Mouse (Mus musculus): ENCODE data around the gene Retn. TPM values are rescaled to one million over a fixed set of nuclear protein-coding genes. Genes with fewer than 3 reads are reported as not detected.
A peak's percentile ranks its signal among the peaks of the same experiment; 100 is the strongest.

The Retn gene
- polyA plus RNA-seq, 1 experiment, result 47.2 TPM

GRCm38 (mm10) chr8:3685422-3685821 is 29.9 kb downstream of the Retn start:
- Histone ChIP-seq H3K4me3 (ENCODE audit: insufficient read depth, low read depth, low read length) (no peak overlapping the region), H3K36me3 (ENCODE audit: control insufficient read depth, insufficient read depth, low read length) (no peaks in the 10 kb centered on the region), H3K27me3 (replicated peaks; ENCODE audit: control insufficient read depth, insufficient read depth, low read length) (no peaks in the 10 kb centered on the region), H3K4me1 (ENCODE audit: control insufficient read depth, insufficient read depth, low read length) (no peaks in the 10 kb centered on the region), H3K27ac (ENCODE audit: insufficient read depth, low read depth, low read length) (no peak overlapping the region)
- TF ChIP-seq POLR2A (IDR thresholded peaks at IDR 0.05; ENCODE audit: low read depth, low read length) (no peak), CTCF (conservative IDR thresholded peaks at IDR 0.05; ENCODE audit: insufficient read depth, insufficient read length, low read depth, low read length) (no peak)
- no peak for DNase-seq
- WGBS, result 66% methylated on average over 5 of the region's 5 CpGs

GRCm38 (mm10) chr8:3687537-3687936 is 32.0 kb downstream of the Retn start:
- Histone ChIP-seq H3K27ac (ENCODE audit: insufficient read depth, low read depth, low read length) (no peak overlapping the region), H3K4me1 (ENCODE audit: control insufficient read depth, insufficient read depth, low read length) (no peaks in the 10 kb centered on the region), H3K36me3 (ENCODE audit: control insufficient read depth, insufficient read depth, low read length) (no peaks in the 10 kb centered on the region), H3K27me3 (replicated peaks; ENCODE audit: control insufficient read depth, insufficient read depth, low read length) (no peaks in the 10 kb centered on the region), H3K4me3 (ENCODE audit: insufficient read depth, low read depth, low read length) (no peak overlapping the region)
- peak; percentile 20; the same call in 1 of the 2 replicates for TF ChIP-seq CTCF (conservative IDR thresholded peaks at IDR 0.05; ENCODE audit: insufficient read depth, insufficient read length, low read depth, low read length)
- no peak for TF ChIP-seq POLR2A (IDR thresholded peaks at IDR 0.05; ENCODE audit: low read depth, low read length)
- no peak for DNase-seq
- WGBS, result 72% methylated on average over 6 of the region's 6 CpGs

DNA sequence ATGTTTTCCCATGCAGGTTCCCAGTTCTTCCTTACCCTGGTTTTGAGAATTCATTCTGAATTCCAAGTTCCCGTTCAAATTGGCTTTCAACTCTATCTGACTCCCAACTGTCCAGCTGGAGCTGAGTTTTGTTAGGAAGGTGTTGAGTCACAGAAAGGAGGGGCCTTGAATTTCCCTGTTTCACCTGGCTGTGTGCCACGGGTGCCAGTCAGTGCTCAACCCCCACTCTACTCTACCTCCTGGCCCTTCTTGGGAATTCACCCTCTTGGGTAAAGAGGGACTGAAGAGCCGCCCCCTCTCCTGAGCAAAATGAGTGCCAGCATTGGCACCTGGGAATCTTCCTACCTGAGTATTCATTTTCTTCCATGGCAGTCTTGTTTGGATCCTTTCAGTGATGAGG is 35.2 kb downstream of the Retn start:
- Histone ChIP-seq H3K27ac (ENCODE audit: insufficient read depth, low read depth, low read length) (no peak overlapping the region), H3K27me3 (replicated peaks; ENCODE audit: control insufficient read depth, insufficient read depth, low read length) (no peaks in the 10 kb centered on the region), H3K36me3 (ENCODE audit: control insufficient read depth, insufficient read depth, low read length) (no peaks in the 10 kb centered on the region), H3K4me3 (ENCODE audit: insufficient read depth, low read depth, low read length) (no peak overlapping the region), H3K4me1 (ENCODE audit: control insufficient read depth, insufficient read depth, low read length) (no peaks in the 10 kb centered on the region)
- DNase-seq, result no peak
- 61% methylated on average over 3 of the region's 3 CpGs for WGBS
- no peak for TF ChIP-seq CTCF (conservative IDR thresholded peaks at IDR 0.05; ENCODE audit: insufficient read depth, insufficient read length, low read depth, low read length)
- no peak for TF ChIP-seq POLR2A (IDR thresholded peaks at IDR 0.05; ENCODE audit: low read depth, low read length)

DNA sequence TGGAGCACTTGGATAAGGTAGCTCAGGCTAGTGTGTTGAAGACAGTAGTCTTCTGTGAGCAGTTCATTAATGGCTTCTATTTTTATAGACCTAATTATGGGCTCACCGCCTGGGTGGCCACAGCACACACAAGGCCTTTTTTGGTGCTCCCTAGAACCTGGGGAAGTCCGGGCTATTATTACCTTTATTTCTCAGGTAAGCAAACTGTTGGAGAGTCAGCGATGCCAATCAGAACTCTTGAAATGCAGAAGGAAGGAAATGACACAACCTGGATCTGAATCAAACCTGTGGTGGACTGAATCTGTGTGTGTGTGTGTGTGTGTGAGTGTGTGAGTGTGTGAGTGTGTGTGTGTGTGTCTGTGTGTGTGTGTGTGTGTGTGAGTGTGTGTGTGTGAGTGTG is 38.6 kb downstream of the Retn start, which contains the start of gene Fcer2a:
Gene Fcer2a, minus strand, starts transcription at position 55 of the 400 bp plus-strand sequence.
- no peak for DNase-seq
- no peak within 1 kb of the TSS for H3K4me3 ChIP-seq (ENCODE audit: insufficient read depth, low read depth, low read length)
- 67% methylated on average over 3 of the region's 3 CpGs for WGBS

DNA sequence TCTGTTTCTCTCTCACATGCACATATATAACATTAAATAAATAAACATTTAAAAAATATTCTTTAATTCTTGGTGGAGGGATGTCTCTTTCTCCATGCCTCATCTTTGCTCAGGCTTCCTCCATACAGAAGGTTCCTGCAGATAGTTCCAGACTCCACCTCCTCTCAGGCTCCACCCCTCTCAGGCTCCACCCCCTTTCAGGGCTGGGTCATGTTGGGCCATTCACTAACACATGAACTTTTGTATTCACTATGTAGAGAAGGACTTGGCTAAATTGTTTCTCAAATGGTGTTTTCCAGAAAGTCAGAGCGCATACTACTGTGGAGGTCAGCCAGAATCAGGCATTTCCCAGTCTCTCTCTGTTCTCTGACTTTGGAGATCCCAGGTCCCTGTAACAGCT is 45.9 kb downstream of the Retn start:
- 89% methylated on average over 1 of the region's 1 CpGs for whole genome bisulfite sequencing
- Histone ChIP-seq H3K36me3 (ENCODE audit: control insufficient read depth, insufficient read depth, low read length) (no peaks in the 10 kb centered on the region), H3K27ac (ENCODE audit: insufficient read depth, low read depth, low read length) (no peak overlapping the region), H3K4me3 (ENCODE audit: insufficient read depth, low read depth, low read length) (no peak overlapping the region), H3K27me3 (replicated peaks; ENCODE audit: control insufficient read depth, insufficient read depth, low read length) (no peaks in the 10 kb centered on the region), H3K4me1 (ENCODE audit: control insufficient read depth, insufficient read depth, low read length) (no peaks in the 10 kb centered on the region)
- DNase-seq, result no peak
- TF ChIP-seq CTCF (conservative IDR thresholded peaks at IDR 0.05; ENCODE audit: insufficient read depth, insufficient read length, low read depth, low read length), result no peak
- no peak for TF ChIP-seq POLR2A (IDR thresholded peaks at IDR 0.05; ENCODE audit: low read depth, low read length)

More for the DNA sequence above, 38.6 kb downstream of the Retn start, which contains the start of gene Fcer2a:
- Histone ChIP-seq H3K27ac (ENCODE audit: insufficient read depth, low read depth, low read length) (no peak within 1 kb of the TSS), H3K27me3 (replicated peaks; ENCODE audit: control insufficient read depth, insufficient read depth, low read length) (no peaks in the 10 kb centered on the region), H3K4me1 (ENCODE audit: control insufficient read depth, insufficient read depth, low read length) (no peaks in the 10 kb centered on the region), H3K36me3 (ENCODE audit: control insufficient read depth, insufficient read depth, low read length) (no peaks in the 10 kb centered on the region)
- TF ChIP-seq POLR2A (IDR thresholded peaks at IDR 0.05; ENCODE audit: low read depth, low read length), result no peak
- no peak for TF ChIP-seq CTCF (conservative IDR thresholded peaks at IDR 0.05; ENCODE audit: insufficient read depth, insufficient read length, low read depth, low read length)

- no peaks in the 10 kb centered on the region for H3K27me3 ChIP-seq (replicated peaks; ENCODE audit: control insufficient read depth, insufficient read depth, low read length)
- DNase-seq, result peak; percentile 16
- no peak overlapping the region for H3K27ac ChIP-seq (ENCODE audit: insufficient read depth, low read depth, low read length)
- TF ChIP-seq CTCF (conservative IDR thresholded peaks at IDR 0.05; ENCODE audit: insufficient read depth, insufficient read length, low read depth, low read length) (peak; percentile 49), POLR2A (IDR thresholded peaks at IDR 0.05; ENCODE audit: low read depth, low read length) (no peak)
- 50% methylated on average over 4 of the region's 4 CpGs for WGBS
- no peak overlapping the region for H3K4me3 ChIP-seq (ENCODE audit: insufficient read depth, low read depth, low read length)
- H3K36me3 ChIP-seq (ENCODE audit: control insufficient read depth, insufficient read depth, low read length), result no peaks in the 10 kb centered on the region
- H3K4me1 ChIP-seq (ENCODE audit: control insufficient read depth, insufficient read depth, low read length), result no peaks in the 10 kb centered on the region
These were observed 50.1 kb downstream of the Retn start for GRCm38 (mm10) chr8:3705711-3706110.

- no peaks in the 10 kb centered on the region for H3K27me3 ChIP-seq (replicated peaks; ENCODE audit: control insufficient read depth, insufficient read depth, low read length)
- DNase-seq, result no peak
- WGBS, result 65% methylated on average over 7 of the region's 7 CpGs
- H3K36me3 ChIP-seq (ENCODE audit: control insufficient read depth, insufficient read depth, low read length), result no peaks in the 10 kb centered on the region
- H3K27ac ChIP-seq (ENCODE audit: insufficient read depth, low read depth, low read length), result no peak overlapping the region
- H3K4me3 ChIP-seq (ENCODE audit: insufficient read depth, low read depth, low read length), result no peak overlapping the region
- TF ChIP-seq CTCF (conservative IDR thresholded peaks at IDR 0.05; ENCODE audit: insufficient read depth, insufficient read length, low read depth, low read length) (no peak), POLR2A (IDR thresholded peaks at IDR 0.05; ENCODE audit: low read depth, low read length) (no peak)
- H3K4me1 ChIP-seq (ENCODE audit: control insufficient read depth, insufficient read depth, low read length), result no peaks in the 10 kb centered on the region
These were observed 52.0 kb downstream of the Retn start for GRCm38 (mm10) chr8:3707611-3708010.

Other genes starting within 250 kb of the Retn start
- gene Pex11g, start 188.1 kb upstream of the Retn start, polyA plus RNA-seq (2012; rRNA removed), result 15.1 and 15.5 TPM in 2 replicates
- 0.05 and 0.11 TPM in 2 replicates for gene Tex45, start 184.9 kb upstream of the Retn start, polyA plus RNA-seq (2012; rRNA removed)
- 43.2 and 58.6 TPM in 2 replicates for gene Zfp358, start 162.6 kb upstream of the Retn start, polyA plus RNA-seq (2012; rRNA removed)
- 239 and 302 TPM in 2 replicates for gene Mcoln1, start 155.3 kb upstream of the Retn start, polyA plus RNA-seq (2012; rRNA removed)
- 53.3 and 70.7 TPM in 2 replicates for gene Pnpla6, start 140.4 kb upstream of the Retn start, polyA plus RNA-seq (2012; rRNA removed)
- gene C330021F23Rik, start 87.8 kb upstream of the Retn start, polyA plus RNA-seq (2012; rRNA removed), result 6.4 and 7.3 TPM in 2 replicates
- 44.1 and 47.6 TPM in 2 replicates for gene Camsap3, start 68.5 kb upstream of the Retn start, polyA plus RNA-seq (2012; rRNA removed)
- 44.8 and 46.2 TPM in 2 replicates for gene Xab2, start 34.5 kb upstream of the Retn start, polyA plus RNA-seq (2012; rRNA removed)
- 15.6 and 27.2 TPM in 2 replicates for gene Pet100, start 34.2 kb upstream of the Retn start, polyA plus RNA-seq (2012; rRNA removed)
- not detected in 2 replicates for gene Pcp2, start 30.2 kb upstream of the Retn start, polyA plus RNA-seq (2012; rRNA removed)
- gene Stxbp2, start 24.8 kb upstream of the Retn start, polyA plus RNA-seq (2012; rRNA removed), result 169 and 173 TPM in 2 replicates
- 0.10 and 0.53 TPM in 2 replicates for gene Mcemp1, start 10.0 kb downstream of the Retn start, polyA plus RNA-seq (2012; rRNA removed)
- gene Fcor, start 16.6 kb downstream of the Retn start, polyA plus RNA-seq (2012; rRNA removed), result 15.1 and 15.5 TPM in 2 replicates
- gene Trappc5, start 20.5 kb downstream of the Retn start, polyA plus RNA-seq (2012; rRNA removed), result 30.5 and 30.8 TPM in 2 replicates
- 0.31 and 4.5 TPM in 2 replicates for gene Fcer2a, start 38.4 kb downstream of the Retn start, polyA plus RNA-seq (2012; rRNA removed)
- gene Clec4g, start 64.9 kb downstream of the Retn start, polyA plus RNA-seq (2012; rRNA removed), result 0.50 TPM in 1 of 2 replicates, not detected in the other
- 0.79 and 1.1 TPM in 2 replicates for gene Cd209a, start 93.2 kb downstream of the Retn start, polyA plus RNA-seq (2012; rRNA removed)
- 0.13 TPM in 1 of 2 replicates, not detected in the other for gene Cd209e, start 198.5 kb downstream of the Retn start, polyA plus RNA-seq (2012; rRNA removed)
- gene Cd209d, start 222.8 kb downstream of the Retn start, polyA plus RNA-seq (2012; rRNA removed), result 0.20 and 1.1 TPM in 2 replicates